10 mouse cellular contexts compared by ENCODE assay signal in genomic region chr12:112659109-112659508, GRCm38 (mm10). TPM values are rescaled to one million over a fixed set of nuclear protein-coding genes. Genes with fewer than 3 reads are reported as not detected.
DNase-seq lines count a peak whose midpoint lies in the region; ATAC-seq and TF ChIP-seq lines count a peak whose summit lies in the region.
"Had no signal": no experiment of that assay in that cellular context is flagged by ENCODE, and none has a peak within 500 bp of the region (broad histone marks: within the 10 kb centered on the region; RNA-seq: fewer than 3 reads in every experiment).

No protein-coding gene starts in this region.

- no peak for TF ChIP-seq POLR2A in kidney, adult 2 months (IDR thresholded peaks at IDR 0.05; ENCODE audit: low read depth, low read length)

- no peak overlapping the region for H3K4me3 ChIP-seq in kidney, adult 2 months (ENCODE audit: insufficient read depth, low read depth, low read length)
- H3K4me3 ChIP-seq: embryonic facial prominence, embryonic 12.5 days; limb, embryonic 13.5 days had no signal

- peak; percentile 70 for DNase-seq in kidney, adult 2 months
- no peak for DNase-seq in kidney, adult 11 months
- DNase-seq in CD8-positive naive resting alpha-beta T cell, adult 2 months (ENCODE audit: low read depth in 2 of 2, low spot score in 2 of 2) = peak; percentile 53 to 55
- DNase-seq in adrenal gland, postnatal 10 days = peak; percentile 86
- DNase-seq in gastrocnemius, postnatal 14 days = peak; percentile 83
- DNase-seq in layer of hippocampus, postnatal 25 days (ENCODE audit: extremely low spot score in 1 of 2, low spot score in 1 of 2) = peak; percentile 58 to 80
- DNase-seq in right cerebral cortex, postnatal 25 days = peak; percentile 48

- no peaks in the 10 kb centered on the region for H3K4me1 ChIP-seq in kidney, adult 2 months (ENCODE audit: control insufficient read depth, insufficient read depth, low read length)

- WGBS in kidney, adult 2 months = 87% methylated on average over 6 of the region's 6 CpGs

- peak; percentile 53 for TF ChIP-seq CTCF in kidney, adult 2 months (conservative IDR thresholded peaks at IDR 0.05; ENCODE audit: insufficient read depth, insufficient read length, low read depth, low read length)

- no peaks in the 10 kb centered on the region for H3K27me3 ChIP-seq in kidney, adult 2 months (replicated peaks; ENCODE audit: control insufficient read depth, insufficient read depth, low read length)
- H3K27me3 ChIP-seq: embryonic facial prominence, embryonic 12.5 days; limb, embryonic 13.5 days had no signal

- ATAC-seq in inflammation-experienced regulatory T-cells, adult 6 months = no peak

- H3K27ac ChIP-seq in kidney, adult 2 months (ENCODE audit: insufficient read depth, low read depth, low read length) = no peak overlapping the region
- H3K27ac ChIP-seq: embryonic facial prominence, embryonic 12.5 days had no signal

- intact Hi-C loops in gastrocnemius, postnatal 14 days (cut with DNase I; ENCODE audit: low total_unique reads) = no loop called here

- H3K36me3 ChIP-seq in kidney, adult 2 months (ENCODE audit: control insufficient read depth, insufficient read depth, low read length) = no peaks in the 10 kb centered on the region

RNA-seq across cellular contexts. Expression of gene Siva1, which starts 14.6 kb away (rescaled TPM):
- polyA plus RNA-seq in kidney, adult 2 months (2012; rRNA removed) = 27.7 and 27.8 TPM in 2 replicates
- total RNA-seq in adrenal gland, postnatal 10 days (2021) = 10 to 100 TPM; 35.9 to 46.7 TPM
- total RNA-seq in gastrocnemius, postnatal 14 days (2021) = 10 to 100 TPM; 16.9 to 18.7 TPM
- total RNA-seq in layer of hippocampus, postnatal 25 days (2021) = 10 to 100 TPM; 20.0 to 21.9 TPM
- 10 to 100 TPM; 34.6 to 68.7 (median 39.4) TPM for polyA plus RNA-seq in inflammation-experienced regulatory T-cells, adult 6 months (2017; shearing (Covaris generic))

RNA-seq across cellular contexts. Expression of gene Akt1, which starts 15.6 kb away (rescaled TPM):
- polyA plus RNA-seq in kidney, adult 2 months (2012; rRNA removed) = 85.3 and 90.6 TPM in 2 replicates
- total RNA-seq in adrenal gland, postnatal 10 days (2021) = 100 to 1,000 TPM; 210 to 252 TPM
- total RNA-seq in gastrocnemius, postnatal 14 days (2021) = 10 to 100 TPM; 78.3 to 89.4 TPM
- 100 to 1,000 TPM; 147 to 158 TPM for total RNA-seq in layer of hippocampus, postnatal 25 days (2021)
- polyA plus RNA-seq in inflammation-experienced regulatory T-cells, adult 6 months (2017; shearing (Covaris generic)) = 10 to 100 TPM; 20.2 to 26.3 (median 21.0) TPM

RNA-seq across cellular contexts. Expression of gene Zbtb42, which starts 19.5 kb away (rescaled TPM):
- polyA plus RNA-seq in kidney, adult 2 months (2012; rRNA removed) = 10.7 and 12.1 TPM in 2 replicates
- total RNA-seq in adrenal gland, postnatal 10 days (2021) = 1 to 10 TPM; 3.9 to 5.5 TPM
- total RNA-seq in gastrocnemius, postnatal 14 days (2021) = 1 to 10 TPM; 1.3 to 2.1 TPM
- total RNA-seq in layer of hippocampus, postnatal 25 days (2021) = under 1 TPM; 0.40 to 0.76 TPM
- polyA plus RNA-seq in inflammation-experienced regulatory T-cells, adult 6 months (2017; shearing (Covaris generic)) = 1 to 10 TPM; 3.7 to 4.3 (median 3.8) TPM

RNA-seq across cellular contexts. Expression of gene Adssl1, which starts 39.3 kb away (rescaled TPM):
- 8.1 and 10.4 TPM in 2 replicates for polyA plus RNA-seq in kidney, adult 2 months (2012; rRNA removed)
- total RNA-seq in adrenal gland, postnatal 10 days (2021) = 10 to 100 TPM; 42.9 to 72.4 TPM
- total RNA-seq in gastrocnemius, postnatal 14 days (2021) = 100 to 1,000 TPM; 462 to 471 TPM
- 10 to 100 TPM; 11.4 to 12.9 TPM for total RNA-seq in layer of hippocampus, postnatal 25 days (2021)
- polyA plus RNA-seq in inflammation-experienced regulatory T-cells, adult 6 months (2017; shearing (Covaris generic)) = 1 to 10 TPM in 2 of 3 experiments, under 1 TPM in 1; 0.99 to 1.9 (median 1.6) TPM
